Mouse (Mus musculus) neural tube, embryonic 13.5 days (tissue): ENCODE data around the gene Hnf1a. TPM values are rescaled to one million over a fixed set of nuclear protein-coding genes. Genes with fewer than 3 reads are reported as not detected.

Experiments used
- ATAC-seq: fragments of 200-750 bp; cut with Nextera tagmentation; 2 replicates; pipeline ENCODE4 v1.8.0; 2017; ENCODE audit warnings: low read depth, mild to moderate bottlenecking, moderate TSS enrichment, moderate library complexity
- H3K27ac ChIP-seq: fragments of 300-500 bp; sonication (generic); replicated peaks from 2 replicates; pipeline ENCODE4 v1.5.1; 2015; ENCODE audit warnings: moderate library complexity, mild to moderate bottlenecking, inconsistent platforms
- H3K27me3 ChIP-seq: fragments of 300-500 bp; sonication (generic); 2 replicates; pipeline ENCODE4 v1.6.1; 2015; ENCODE audit warnings: mild to moderate bottlenecking, inconsistent platforms
- H3K36me3 ChIP-seq: fragments of 300-500 bp; sonication (generic); 2 replicates; pipeline ENCODE4 v1.6.1; 2015; ENCODE audit warnings: mild to moderate bottlenecking, inconsistent platforms
- H3K4me1 ChIP-seq: fragments of 300-500 bp; sonication (generic); replicated peaks from 2 replicates; pipeline ENCODE4 v1.6.1; 2015; ENCODE audit warnings: inconsistent platforms
- H3K4me2 ChIP-seq: fragments of 300-500 bp; sonication (generic); 2 replicates; pipeline ENCODE4 v1.6.1; 2015; ENCODE audit warnings: inconsistent platforms, mild to moderate bottlenecking, moderate library complexity
- H3K4me3 ChIP-seq: fragments of 300-500 bp; sonication (generic); 2 replicates; pipeline ENCODE4 v1.5.1; 2015; ENCODE audit warnings: mild to moderate bottlenecking, inconsistent platforms
- H3K9ac ChIP-seq: fragments of 300-500 bp; sonication (generic); 2 replicates; pipeline ENCODE4 v1.6.1; 2015; ENCODE audit warnings: moderate library complexity, mild to moderate bottlenecking, inconsistent platforms
- H3K9me3 ChIP-seq: fragments of 300-500 bp; sonication (generic); 2 replicates; pipeline ENCODE4 v1.6.1; 2016; ENCODE audit warnings: inconsistent platforms
- WGBS: fragments of 180-500 bp; shearing (Covaris S2); methylation state at CpG from one replicate; pipeline ENCODE4 v1.1.7; 2015; 5-methylcytosine and 5-hydroxymethylcytosine counted together
- polyA plus RNA-seq: library from polyadenylated mRNA; unstranded; fragments of >200 nt; fragmentation: Nextera tagmentation; extraction: Ambion mirVana; gene quantifications from 2 replicates; pipeline ENCODE4 v1.2.1, GENCODE M21; 2015

Gene Hnf1a
- polyA plus RNA-seq, 1 experiment from 2014 or later, result 0.10 TPM

GRCm38 (mm10) chr5:114978473-114978872 lies 7.6 kb upstream of the Hnf1a start:
- no peaks in the 10 kb centered on the region for H3K9me3 ChIP-seq
- ATAC-seq, result no peak
- H3K9ac ChIP-seq, result no peak overlapping the region
- H3K27me3 ChIP-seq, result 0 out of 2 replicates have a peak, but pooled peaks cover 4% of the 10 kb centered on the region
- H3K36me3 ChIP-seq, result no peaks in the 10 kb centered on the region
- no peak overlapping the region for H3K4me2 ChIP-seq
- 66% methylated on average over 11 of the region's 11 CpGs for WGBS
- peaks cover 17% of the 10 kb centered on the region for H3K4me1 ChIP-seq
- H3K4me3 ChIP-seq, result no peak overlapping the region
- no peak overlapping the region for H3K27ac ChIP-seq

- H3K36me3 ChIP-seq, result no peaks in the 10 kb centered on the region
- H3K9ac ChIP-seq, result no peak overlapping the region
- H3K9me3 ChIP-seq, result no peaks in the 10 kb centered on the region
- no peak overlapping the region for H3K4me3 ChIP-seq
- no peak overlapping the region for H3K4me2 ChIP-seq
- peaks cover 17% of the 10 kb centered on the region for H3K4me1 ChIP-seq
- H3K27ac ChIP-seq, result no peak overlapping the region
- no peak for ATAC-seq
- H3K27me3 ChIP-seq, result 0 out of 2 replicates have a peak, but pooled peaks cover 4% of the 10 kb centered on the region
Measured at GRCm38 (mm10) chr5:114976935-114977334, 6.0 kb upstream of the Hnf1a start.

GRCm38 (mm10) chr5:114973131-114973530 lies 2.2 kb upstream of the Hnf1a start:
- no peak overlapping the region for H3K4me3 ChIP-seq
- H3K9ac ChIP-seq, result no peak overlapping the region

GRCm38 (mm10) chr5:114972201-114972600 lies 1.3 kb upstream of the Hnf1a start:
- H3K27ac ChIP-seq, result no peak overlapping the region
- no peak for ATAC-seq
- no peak overlapping the region for H3K4me2 ChIP-seq
- H3K27me3 ChIP-seq, result peaks cover 27% of the 10 kb centered on the region
- 75% methylated on average over 9 of the region's 9 CpGs for WGBS
- no peak overlapping the region for H3K9ac ChIP-seq
- H3K4me1 ChIP-seq, result peaks cover 14% of the 10 kb centered on the region
- H3K9me3 ChIP-seq, result no peaks in the 10 kb centered on the region
- H3K36me3 ChIP-seq, result no peaks in the 10 kb centered on the region
- H3K4me3 ChIP-seq, result no peak overlapping the region

More at GRCm38 (mm10) chr5:114973131-114973530, 2.2 kb upstream of the Hnf1a start:
- no peak overlapping the region for H3K27ac ChIP-seq
- WGBS, result 86% methylated on average over 8 of the region's 8 CpGs
- H3K27me3 ChIP-seq, result peaks cover 18% of the 10 kb centered on the region
- H3K9me3 ChIP-seq, result no peaks in the 10 kb centered on the region
- ATAC-seq, result no peak
- H3K4me1 ChIP-seq, result peaks cover 14% of the 10 kb centered on the region
- H3K4me2 ChIP-seq, result no peak overlapping the region
- H3K36me3 ChIP-seq, result no peaks in the 10 kb centered on the region

GRCm38 (mm10) chr5:114969609-114970215 lies 1.2 kb downstream of the Hnf1a start:
- no peaks in the 10 kb centered on the region for H3K9me3 ChIP-seq
- peaks cover 14% of the 10 kb centered on the region for H3K4me1 ChIP-seq
- ATAC-seq, result no peak
- H3K4me2 ChIP-seq, result no peak overlapping the region
- no peak overlapping the region for H3K9ac ChIP-seq
- no peak overlapping the region for H3K4me3 ChIP-seq
- 43% methylated on average over 13 of the region's 13 CpGs for WGBS
- H3K27me3 ChIP-seq, result peaks cover 30% of the 10 kb centered on the region
- H3K36me3 ChIP-seq, result no peaks in the 10 kb centered on the region
- no peak overlapping the region for H3K27ac ChIP-seq

GRCm38 (mm10) chr5:114969064-114969463 lies 1.8 kb downstream of the Hnf1a start:
- no peak for ATAC-seq
- Histone ChIP-seq H3K27me3 (peaks cover 30% of the 10 kb centered on the region), H3K4me2 (no peak overlapping the region), H3K9ac (0 out of 2 replicates have a peak overlapping the region, but pooled peaks have one; percentile 12), H3K36me3 (no peaks in the 10 kb centered on the region), H3K27ac (no peak overlapping the region), H3K4me3 (no peak overlapping the region), H3K4me1 (peaks cover 14% of the 10 kb centered on the region), H3K9me3 (no peaks in the 10 kb centered on the region)
- WGBS, result 4% methylated on average over 4 of the region's 4 CpGs

- 0 out of 2 replicates have a peak overlapping the region, but pooled peaks have one; percentile 12 for H3K9ac ChIP-seq
- H3K4me1 ChIP-seq, result peaks cover 14% of the 10 kb centered on the region
- no peak overlapping the region for H3K27ac ChIP-seq
- H3K4me3 ChIP-seq, result no peak overlapping the region
- H3K9me3 ChIP-seq, result no peaks in the 10 kb centered on the region
- H3K4me2 ChIP-seq, result no peak overlapping the region
- H3K36me3 ChIP-seq, result no peaks in the 10 kb centered on the region
- WGBS, result 7% methylated on average over 7 of the region's 7 CpGs
- H3K27me3 ChIP-seq, result peaks cover 30% of the 10 kb centered on the region
- ATAC-seq, result no peak
Measured at GRCm38 (mm10) chr5:114968651-114969050, 2.2 kb downstream of the Hnf1a start.

GRCm38 (mm10) chr5:114967523-114968268 lies 3.2 kb downstream of the Hnf1a start:
- Histone ChIP-seq H3K9me3 (no peaks in the 10 kb centered on the region), H3K36me3 (no peaks in the 10 kb centered on the region), H3K27me3 (peaks cover 30% of the 10 kb centered on the region), H3K27ac (no peak overlapping the region), H3K4me1 (peaks cover 14% of the 10 kb centered on the region), H3K4me3 (no peak overlapping the region), H3K9ac (no peak overlapping the region), H3K4me2 (no peak overlapping the region)
- 33% methylated on average over 14 of the region's 14 CpGs for WGBS
- ATAC-seq, result no peak

- no peaks in the 10 kb centered on the region for H3K9me3 ChIP-seq
- no peak overlapping the region for H3K4me3 ChIP-seq
- no peak overlapping the region for H3K9ac ChIP-seq
- H3K27me3 ChIP-seq, result peaks cover 26% of the 10 kb centered on the region
- 66% methylated on average over 17 of the region's 17 CpGs for WGBS
- no peak for ATAC-seq
- H3K4me2 ChIP-seq, result no peak overlapping the region
- peaks cover 22% of the 10 kb centered on the region for H3K4me1 ChIP-seq
- H3K27ac ChIP-seq, result no peak overlapping the region
- no peaks in the 10 kb centered on the region for H3K36me3 ChIP-seq
Measured at GRCm38 (mm10) chr5:114964967-114965898, 5.7 kb downstream of the Hnf1a start.

GRCm38 (mm10) chr5:114964315-114964966 lies 6.5 kb downstream of the Hnf1a start:
- Histone ChIP-seq H3K27ac (no peak overlapping the region), H3K4me1 (peaks cover 20% of the 10 kb centered on the region), H3K9ac (no peak overlapping the region), H3K4me3 (no peak overlapping the region), H3K36me3 (no peaks in the 10 kb centered on the region), H3K9me3 (no peaks in the 10 kb centered on the region), H3K4me2 (no peak overlapping the region), H3K27me3 (peaks cover 24% of the 10 kb centered on the region)
- no peak for ATAC-seq
- WGBS, result 70% methylated on average over 7 of the region's 7 CpGs

- H3K9me3 ChIP-seq, result no peaks in the 10 kb centered on the region
- peaks cover 8% of the 10 kb centered on the region for H3K4me1 ChIP-seq
- ATAC-seq, result peak; percentile 47; the same call in 1 of the 2 replicates
- no peak overlapping the region for H3K9ac ChIP-seq
- no peak overlapping the region for H3K27ac ChIP-seq
- H3K4me2 ChIP-seq, result no peak overlapping the region
- H3K27me3 ChIP-seq, result no peaks in the 10 kb centered on the region; the same call in 1 of the 2 replicates
- 39% methylated on average over 4 of the region's 4 CpGs for WGBS
- no peaks in the 10 kb centered on the region for H3K36me3 ChIP-seq
- no peak overlapping the region for H3K4me3 ChIP-seq
Measured at GRCm38 (mm10) chr5:114961590-114962360, 9.1 kb downstream of the Hnf1a start.
